Mouse (Mus musculus): ENCODE measurements around the gene Chn2. TPM values are rescaled to one million over a fixed set of nuclear protein-coding genes. Genes with fewer than 3 reads are reported as not detected.
A peak's percentile ranks its signal among the peaks of the same experiment; 100 is the strongest.

Gene Chn2
- polyA plus RNA-seq, 1 experiment from 2014 or later, result 7.1 TPM

GRCm38 (mm10) chr6:54289774-54290500 is 250.6 kb downstream of the Chn2 start:
- Histone ChIP-seq H3K4me3 (ENCODE audit: control insufficient read depth in 1 of 2, insufficient read depth in 1 of 2, low read depth in 1 of 2, low read length in 2 of 2) (no peak overlapping the region), H3K27me3 (ENCODE audit: control insufficient read depth, insufficient read depth, low read length) (no peaks in the 10 kb centered on the region), H3K9me3 (ENCODE audit: control insufficient read depth, low read length) (no peaks in the 10 kb centered on the region), H3K9ac (ENCODE audit: low read length) (no peak overlapping the region), H3K4me2 (ENCODE audit: low read length) (no peak overlapping the region), H3K27ac (replicated peaks in 1 of 2; ENCODE audit: control insufficient read depth in 1 of 2, insufficient read depth in 1 of 2, low read depth in 2 of 2, low read length in 2 of 2) (no peak overlapping the region), H3K36me3 (ENCODE audit: control insufficient read depth, insufficient read depth, low read length) (no peaks in the 10 kb centered on the region), H3K4me1 (ENCODE audit: control insufficient read depth in 2 of 2, insufficient read depth in 2 of 2, low read length in 2 of 2) (no peaks in the 10 kb centered on the region)
- 57% methylated on average over 10 of the region's 10 CpGs for WGBS
- no peak for ATAC-seq (ENCODE audit: insufficient number of reproducible peaks, insufficient read depth, low FRiP score, low read depth)

- 0 out of 2 replicates have a peak, but pooled peaks have one; percentile 24 for ATAC-seq (ENCODE audit: insufficient number of reproducible peaks, insufficient read depth, low FRiP score, low read depth)
- no peak overlapping the region for H3K4me2 ChIP-seq (ENCODE audit: low read length)
- H3K4me3 ChIP-seq (ENCODE audit: control insufficient read depth in 1 of 2, insufficient read depth in 1 of 2, low read depth in 1 of 2, low read length in 2 of 2), result no peak overlapping the region
- WGBS, result 69% methylated on average over 2 of the region's 2 CpGs
- no peaks in the 10 kb centered on the region for H3K27me3 ChIP-seq (ENCODE audit: control insufficient read depth, insufficient read depth, low read length)
- 0 out of 4 replicates have a peak, but pooled peaks cover 0 to 3% of the 10 kb centered on the region in 2 experiments for H3K4me1 ChIP-seq (ENCODE audit: control insufficient read depth in 2 of 2, insufficient read depth in 2 of 2, low read length in 2 of 2)
- peak overlapping the region; percentile 28 to 70; a peak in 2 of 4 replicates for H3K27ac ChIP-seq (replicated peaks in 1 of 2; ENCODE audit: control insufficient read depth in 1 of 2, insufficient read depth in 1 of 2, low read depth in 2 of 2, low read length in 2 of 2)
- no peaks in the 10 kb centered on the region for H3K36me3 ChIP-seq (ENCODE audit: control insufficient read depth, insufficient read depth, low read length)
- H3K9me3 ChIP-seq (ENCODE audit: control insufficient read depth, low read length), result no peaks in the 10 kb centered on the region
- H3K9ac ChIP-seq (ENCODE audit: low read length), result no peak overlapping the region
These were observed 257.9 kb downstream of the Chn2 start for GRCm38 (mm10) chr6:54297231-54297630.

- peak; percentile 82 for ATAC-seq (ENCODE audit: insufficient number of reproducible peaks, insufficient read depth, low FRiP score, low read depth)
- 66% methylated on average over 2 of the region's 2 CpGs for WGBS
- H3K4me2 ChIP-seq (ENCODE audit: low read length), result no peak overlapping the region
- no peak overlapping the region for H3K4me3 ChIP-seq (ENCODE audit: control insufficient read depth in 1 of 2, insufficient read depth in 1 of 2, low read depth in 1 of 2, low read length in 2 of 2)
- H3K9ac ChIP-seq (ENCODE audit: low read length), result no peak overlapping the region
- no peak overlapping the region; a peak in 1 of 4 replicates for H3K27ac ChIP-seq (replicated peaks in 1 of 2; ENCODE audit: control insufficient read depth in 1 of 2, insufficient read depth in 1 of 2, low read depth in 2 of 2, low read length in 2 of 2)
- no peaks in the 10 kb centered on the region for H3K36me3 ChIP-seq (ENCODE audit: control insufficient read depth, insufficient read depth, low read length)
- no peaks in the 10 kb centered on the region for H3K9me3 ChIP-seq (ENCODE audit: control insufficient read depth, low read length)
- H3K27me3 ChIP-seq (ENCODE audit: control insufficient read depth, insufficient read depth, low read length), result no peaks in the 10 kb centered on the region
- 0 out of 4 replicates have a peak, but pooled peaks cover 0 to 3% of the 10 kb centered on the region in 2 experiments for H3K4me1 ChIP-seq (ENCODE audit: control insufficient read depth in 2 of 2, insufficient read depth in 2 of 2, low read length in 2 of 2)
These were observed 260.1 kb downstream of the Chn2 start for GRCm38 (mm10) chr6:54299417-54299816.

GRCm38 (mm10) chr6:54305777-54306176 is 266.4 kb downstream of the Chn2 start:
- no peak overlapping the region for H3K27ac ChIP-seq (replicated peaks in 1 of 2; ENCODE audit: control insufficient read depth in 1 of 2, insufficient read depth in 1 of 2, low read depth in 2 of 2, low read length in 2 of 2)
- H3K36me3 ChIP-seq (ENCODE audit: control insufficient read depth, insufficient read depth, low read length), result no peaks in the 10 kb centered on the region
- H3K27me3 ChIP-seq (ENCODE audit: control insufficient read depth, insufficient read depth, low read length), result no peaks in the 10 kb centered on the region
- no peak overlapping the region for H3K4me3 ChIP-seq (ENCODE audit: control insufficient read depth in 1 of 2, insufficient read depth in 1 of 2, low read depth in 1 of 2, low read length in 2 of 2)
- H3K9me3 ChIP-seq (ENCODE audit: control insufficient read depth, low read length), result no peaks in the 10 kb centered on the region
- ATAC-seq (ENCODE audit: insufficient number of reproducible peaks, insufficient read depth, low FRiP score, low read depth), result no peak
- 67% methylated on average over 1 of the region's 1 CpGs for WGBS
- no peak overlapping the region for H3K4me2 ChIP-seq (ENCODE audit: low read length)
- H3K9ac ChIP-seq (ENCODE audit: low read length), result no peak overlapping the region
- no peaks in the 10 kb centered on the region for H3K4me1 ChIP-seq (ENCODE audit: control insufficient read depth in 2 of 2, insufficient read depth in 2 of 2, low read length in 2 of 2)

- no peak for ATAC-seq (ENCODE audit: insufficient number of reproducible peaks, insufficient read depth, low FRiP score, low read depth)
- Histone ChIP-seq H3K9ac (ENCODE audit: low read length) (no peak overlapping the region), H3K27me3 (ENCODE audit: control insufficient read depth, insufficient read depth, low read length) (no peaks in the 10 kb centered on the region), H3K4me3 (ENCODE audit: control insufficient read depth in 1 of 2, insufficient read depth in 1 of 2, low read depth in 1 of 2, low read length in 2 of 2) (no peak overlapping the region), H3K4me1 (ENCODE audit: control insufficient read depth in 2 of 2, insufficient read depth in 2 of 2, low read length in 2 of 2) (no peaks in the 10 kb centered on the region), H3K4me2 (ENCODE audit: low read length) (no peak overlapping the region), H3K27ac (replicated peaks in 1 of 2; ENCODE audit: control insufficient read depth in 1 of 2, insufficient read depth in 1 of 2, low read depth in 2 of 2, low read length in 2 of 2) (no peak overlapping the region), H3K9me3 (ENCODE audit: control insufficient read depth, low read length) (no peaks in the 10 kb centered on the region), H3K36me3 (ENCODE audit: control insufficient read depth, insufficient read depth, low read length) (no peaks in the 10 kb centered on the region)
- WGBS, result 70% methylated on average over 2 of the region's 2 CpGs
These were observed 273.7 kb downstream of the Chn2 start for GRCm38 (mm10) chr6:54313071-54313470.

GRCm38 (mm10) chr6:54318618-54319017 is 279.3 kb downstream of the Chn2 start:
- H3K27me3 ChIP-seq (ENCODE audit: control insufficient read depth, insufficient read depth, low read length), result no peaks in the 10 kb centered on the region
- 81% methylated on average over 9 of the region's 9 CpGs for WGBS
- no peak overlapping the region for H3K4me3 ChIP-seq (ENCODE audit: control insufficient read depth in 1 of 2, insufficient read depth in 1 of 2, low read depth in 1 of 2, low read length in 2 of 2)
- no peak; the same call in 1 of the 2 replicates for ATAC-seq (ENCODE audit: insufficient number of reproducible peaks, insufficient read depth, low FRiP score, low read depth)
- no peaks in the 10 kb centered on the region for H3K4me1 ChIP-seq (ENCODE audit: control insufficient read depth in 2 of 2, insufficient read depth in 2 of 2, low read length in 2 of 2)
- H3K9ac ChIP-seq (ENCODE audit: low read length), result no peak overlapping the region
- H3K4me2 ChIP-seq (ENCODE audit: low read length), result no peak overlapping the region
- no peaks in the 10 kb centered on the region for H3K36me3 ChIP-seq (ENCODE audit: control insufficient read depth, insufficient read depth, low read length)
- H3K9me3 ChIP-seq (ENCODE audit: control insufficient read depth, low read length), result no peaks in the 10 kb centered on the region
- no peak overlapping the region for H3K27ac ChIP-seq (replicated peaks in 1 of 2; ENCODE audit: control insufficient read depth in 1 of 2, insufficient read depth in 1 of 2, low read depth in 2 of 2, low read length in 2 of 2)

GRCm38 (mm10) chr6:54319198-54319597 is 279.8 kb downstream of the Chn2 start:
- no peaks in the 10 kb centered on the region for H3K36me3 ChIP-seq (ENCODE audit: control insufficient read depth, insufficient read depth, low read length)
- H3K4me1 ChIP-seq (ENCODE audit: control insufficient read depth in 2 of 2, insufficient read depth in 2 of 2, low read length in 2 of 2), result no peaks in the 10 kb centered on the region
- H3K27ac ChIP-seq (replicated peaks in 1 of 2; ENCODE audit: control insufficient read depth in 1 of 2, insufficient read depth in 1 of 2, low read depth in 2 of 2, low read length in 2 of 2), result no peak overlapping the region
- WGBS, result 80% methylated on average over 3 of the region's 3 CpGs
- no peak overlapping the region for H3K4me2 ChIP-seq (ENCODE audit: low read length)
- no peak for ATAC-seq (ENCODE audit: insufficient number of reproducible peaks, insufficient read depth, low FRiP score, low read depth)
- no peak overlapping the region for H3K4me3 ChIP-seq (ENCODE audit: control insufficient read depth in 1 of 2, insufficient read depth in 1 of 2, low read depth in 1 of 2, low read length in 2 of 2)
- H3K9me3 ChIP-seq (ENCODE audit: control insufficient read depth, low read length), result no peaks in the 10 kb centered on the region
- no peak overlapping the region for H3K9ac ChIP-seq (ENCODE audit: low read length)
- no peaks in the 10 kb centered on the region for H3K27me3 ChIP-seq (ENCODE audit: control insufficient read depth, insufficient read depth, low read length)

DNA sequence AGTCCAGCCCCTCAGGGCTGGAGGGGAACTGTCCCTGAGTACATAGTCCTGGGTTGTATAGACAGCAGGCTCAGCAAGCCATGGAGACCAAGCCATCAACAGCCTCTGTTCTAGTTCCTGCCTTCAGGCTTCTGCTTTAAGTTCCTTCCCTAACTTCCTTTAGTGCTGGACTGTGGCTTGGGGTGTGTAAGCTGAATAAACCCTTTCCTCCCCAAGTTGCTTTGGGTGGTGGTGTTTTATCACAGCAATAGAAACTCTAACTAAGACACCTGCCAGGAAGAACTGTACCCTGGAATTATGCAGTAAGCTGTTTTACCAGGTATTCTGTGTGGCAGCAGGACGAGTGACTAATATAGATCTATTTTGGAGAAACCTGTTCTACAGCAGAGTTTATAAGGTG is 280.9 kb downstream of the Chn2 start:
- Histone ChIP-seq H3K36me3 (ENCODE audit: control insufficient read depth, insufficient read depth, low read length) (no peaks in the 10 kb centered on the region), H3K9me3 (ENCODE audit: control insufficient read depth, low read length) (no peaks in the 10 kb centered on the region), H3K27me3 (ENCODE audit: control insufficient read depth, insufficient read depth, low read length) (no peaks in the 10 kb centered on the region), H3K4me2 (ENCODE audit: low read length) (no peak overlapping the region), H3K4me1 (ENCODE audit: control insufficient read depth in 2 of 2, insufficient read depth in 2 of 2, low read length in 2 of 2) (no peaks in the 10 kb centered on the region), H3K27ac (replicated peaks in 1 of 2; ENCODE audit: control insufficient read depth in 1 of 2, insufficient read depth in 1 of 2, low read depth in 2 of 2, low read length in 2 of 2) (no peak overlapping the region), H3K9ac (ENCODE audit: low read length) (no peak overlapping the region), H3K4me3 (ENCODE audit: control insufficient read depth in 1 of 2, insufficient read depth in 1 of 2, low read depth in 1 of 2, low read length in 2 of 2) (no peak overlapping the region)
- 74% methylated on average over 1 of the region's 1 CpGs for WGBS
- ATAC-seq (ENCODE audit: insufficient number of reproducible peaks, insufficient read depth, low FRiP score, low read depth), result no peak

Data from heart, embryonic 14.5 days (tissue).